Mouse (Mus musculus): Measurements from ENCODE around the gene Wdr25.
A peak's percentile ranks its signal among the peaks of the same experiment; 100 is the strongest.
"Not testable (repeated sequence)": the region's sequence is repeated elsewhere in the genome, so short reads cannot be mapped to it uniquely, and the experiment has no call there.

Gene Wdr25

DNA sequence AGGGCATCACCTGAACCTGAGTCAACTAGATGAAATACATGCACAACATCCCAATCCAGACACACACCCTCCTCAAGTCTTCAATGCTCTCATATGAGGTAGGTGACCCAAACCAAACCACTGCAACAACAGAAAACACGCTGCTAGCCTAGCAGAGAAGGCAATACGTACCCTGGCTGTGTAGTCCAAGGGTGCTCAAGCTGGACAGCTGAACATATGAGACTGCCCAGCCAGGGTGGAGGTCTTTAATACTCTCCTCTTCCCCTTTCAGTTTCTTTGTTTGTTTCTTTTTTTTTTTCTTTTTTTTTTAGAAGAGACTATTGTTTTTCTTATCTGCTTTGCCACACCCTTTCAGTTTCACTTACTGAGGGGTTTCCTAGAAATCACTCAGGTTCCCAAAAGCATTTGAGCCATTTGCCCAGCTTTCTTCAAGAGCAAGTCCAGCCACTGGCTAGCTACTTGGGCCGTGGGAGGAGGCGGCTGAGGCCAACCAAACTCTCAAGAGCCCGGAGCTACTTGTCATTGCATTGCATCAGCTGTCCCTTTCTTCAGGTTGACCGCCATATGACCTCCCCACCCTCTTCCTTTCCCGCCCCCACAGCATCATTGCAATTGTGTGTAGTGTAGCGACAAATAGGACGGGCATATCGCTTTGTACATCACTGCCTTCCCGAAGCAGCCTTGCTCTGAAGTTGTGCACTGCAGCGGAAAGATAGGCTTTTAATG is at the start of gene Wdr25:
Gene Wdr25, plus strand, starts transcription at position 643 of the 726 bp plus-strand sequence.
- no peak for DNase-seq (ENCODE audit: low spot score in 2 of 2)

DNA sequence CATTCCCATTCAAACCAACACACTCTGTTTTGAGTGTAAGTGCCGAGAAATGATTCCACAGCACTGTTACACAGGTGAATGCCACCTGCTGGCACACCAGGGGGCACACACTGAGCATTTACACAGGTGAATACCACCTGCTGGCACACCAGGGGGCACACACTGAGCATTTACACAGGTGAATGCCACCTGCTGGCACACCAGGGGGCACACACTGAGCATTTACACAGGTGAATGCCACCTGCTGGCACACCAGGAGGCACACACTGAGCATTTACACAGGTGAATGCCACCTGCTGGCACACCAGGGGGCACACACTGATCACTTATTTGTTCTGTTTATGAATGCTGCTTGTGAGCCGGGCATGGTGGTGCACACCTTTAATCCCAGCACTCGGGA is 45.4 kb upstream of the Wdr25 start:
- DNase-seq (ENCODE audit: low spot score in 2 of 2): not testable (repeated sequence)

DNA sequence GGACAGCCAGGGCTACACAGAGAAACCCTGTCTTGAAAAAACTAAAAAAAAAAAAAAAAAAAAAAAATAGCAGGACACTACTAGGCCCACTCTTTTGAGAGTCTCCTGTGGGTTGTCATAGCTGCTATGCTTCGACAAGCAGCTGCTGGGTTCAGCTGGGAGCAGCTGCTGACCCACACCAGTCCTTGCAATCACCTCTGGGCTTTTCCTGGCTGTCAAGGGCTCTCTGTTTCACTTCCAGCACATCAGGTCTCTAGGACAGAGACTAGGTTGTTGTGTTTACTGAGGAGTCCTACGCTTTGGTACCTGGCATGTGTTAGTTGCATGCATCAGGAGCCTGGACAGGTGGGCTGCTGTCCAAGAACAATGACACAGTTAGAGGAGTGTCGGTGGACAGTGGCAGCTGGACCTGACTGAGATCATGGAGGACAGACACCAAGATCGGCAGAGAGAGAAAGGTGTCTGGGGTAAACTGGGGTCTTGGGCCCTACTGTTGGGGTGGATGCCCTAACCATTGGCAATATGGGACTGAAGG is 43.9 kb upstream of the Wdr25 start:
- no peak for DNase-seq (ENCODE audit: low spot score in 2 of 2)

DNA sequence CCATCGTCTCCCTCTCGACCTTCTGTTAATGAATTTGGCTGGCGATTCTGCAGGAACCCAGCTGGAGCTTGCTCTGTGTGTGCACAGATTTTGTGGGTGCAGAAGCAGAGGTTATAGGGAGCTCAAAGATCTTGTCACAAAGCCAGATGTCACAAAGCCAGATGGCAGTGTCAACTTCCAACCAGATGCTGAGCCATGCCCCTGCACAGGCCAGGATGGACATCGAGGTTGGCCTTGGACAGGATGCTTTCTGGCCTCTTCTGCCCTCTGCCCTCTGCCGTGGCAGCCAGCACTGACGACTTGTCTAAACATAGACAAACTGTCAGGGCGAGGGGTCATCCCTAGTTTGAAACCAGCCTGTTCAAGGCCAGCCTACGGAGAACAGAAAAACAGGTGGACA is 43.3 kb upstream of the Wdr25 start:
- no peak for DNase-seq (ENCODE audit: low spot score in 2 of 2)

DNA sequence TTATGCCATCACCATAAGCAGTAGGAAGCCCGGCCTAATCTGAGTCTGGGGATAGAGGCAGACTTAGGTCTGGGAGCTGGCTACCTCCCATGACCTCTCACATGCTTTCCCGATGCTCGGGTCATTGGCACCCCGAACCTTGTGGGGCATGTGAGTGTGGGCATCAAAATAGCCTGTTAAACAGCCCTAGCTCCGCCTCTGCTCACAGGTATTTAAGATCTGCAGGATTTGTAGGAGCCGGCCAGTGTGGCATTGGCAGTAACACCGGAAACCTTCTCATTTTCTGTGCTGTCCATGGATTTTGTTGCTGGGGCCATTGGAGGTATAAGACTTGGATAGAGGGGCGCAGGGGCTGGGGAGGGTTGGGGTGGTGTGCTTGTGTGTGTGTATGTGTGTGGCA is 42.5 kb upstream of the Wdr25 start:
- DNase-seq (ENCODE audit: low spot score in 2 of 2): no peak

DNA sequence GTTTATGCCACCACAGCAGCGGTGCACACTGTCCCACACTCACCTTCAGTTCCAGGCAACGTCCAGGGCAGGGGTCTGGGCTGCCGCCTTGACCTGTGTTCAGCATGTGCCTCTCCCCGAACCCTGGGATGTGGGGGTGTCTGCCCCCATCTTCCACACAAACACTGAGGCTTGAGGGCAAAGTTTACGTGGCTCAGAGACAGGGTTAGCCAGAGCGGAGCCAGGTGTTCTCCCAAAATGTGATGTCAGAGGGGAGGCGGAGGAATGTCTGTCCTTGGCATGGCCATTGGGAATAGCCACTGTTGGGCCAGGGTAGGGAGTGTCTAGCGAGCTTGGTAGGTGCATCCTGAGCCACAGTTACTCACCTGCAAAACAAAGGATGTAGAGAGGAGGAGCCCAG is 40.6 kb upstream of the Wdr25 start:
- DNase-seq (ENCODE audit: low spot score in 2 of 2): no peak

DNA sequence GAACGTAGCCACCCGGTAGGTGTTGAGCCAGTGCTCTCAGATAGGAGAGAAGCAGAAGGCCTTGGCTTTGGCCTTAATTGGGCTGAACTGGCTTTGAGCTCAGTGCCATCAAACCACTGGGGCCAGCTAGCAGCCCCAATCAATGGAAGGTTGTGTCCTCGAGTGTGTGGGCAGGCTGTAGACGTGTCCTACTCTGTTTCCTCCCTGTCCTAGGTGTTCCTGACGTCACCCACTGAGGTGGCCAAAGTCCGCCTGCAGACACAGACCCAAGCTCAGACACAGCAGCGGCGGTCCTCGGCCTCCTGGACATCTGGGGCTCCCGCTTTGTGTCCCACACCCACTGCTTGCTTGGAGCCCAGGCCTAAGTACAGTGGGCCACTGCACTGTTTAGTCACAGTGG is 38.4 kb upstream of the Wdr25 start:
- no peak for DNase-seq (ENCODE audit: low spot score in 2 of 2)

DNA sequence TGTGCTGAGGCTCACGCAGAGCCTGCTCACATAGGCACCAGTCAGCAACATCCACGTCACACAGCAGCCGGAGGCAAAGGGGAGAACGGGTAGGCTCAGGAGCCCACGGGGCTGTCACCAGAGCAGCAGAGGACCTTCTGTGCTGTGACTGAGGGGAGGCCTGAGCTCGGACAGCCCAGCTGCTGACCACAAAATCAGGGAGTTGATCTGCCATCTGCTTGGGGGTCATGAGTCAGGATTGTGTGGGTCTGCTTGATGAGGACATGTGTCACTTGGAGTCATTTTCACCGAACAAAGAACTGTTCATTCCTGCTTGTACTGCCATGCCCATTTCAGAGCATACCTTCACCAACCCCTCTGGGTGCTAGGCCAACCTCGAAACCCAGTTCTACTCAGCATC is 37.2 kb upstream of the Wdr25 start:
- DNase-seq (ENCODE audit: low spot score in 2 of 2): no peak

DNA sequence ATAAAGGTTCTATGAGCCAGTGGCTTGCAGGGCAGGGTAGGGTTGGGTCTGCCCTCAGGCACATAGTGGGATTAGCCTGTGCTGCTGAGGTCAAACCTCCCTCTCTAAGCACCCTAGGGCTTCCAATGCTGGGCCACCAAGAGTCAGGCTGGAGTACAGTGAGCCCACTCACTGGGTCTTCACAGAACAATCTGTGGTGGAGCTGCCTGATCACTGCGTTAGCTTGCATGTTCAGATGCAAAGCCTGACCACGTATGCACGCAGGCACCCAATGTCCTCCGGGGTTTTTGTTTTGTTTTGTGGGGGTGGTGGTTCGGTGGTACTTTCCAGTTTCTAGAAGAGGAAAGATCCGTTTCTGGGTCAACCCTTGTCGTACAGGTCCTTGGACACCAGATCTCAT is 36.3 kb upstream of the Wdr25 start:
- no peak for DNase-seq (ENCODE audit: low spot score in 2 of 2)

DNA sequence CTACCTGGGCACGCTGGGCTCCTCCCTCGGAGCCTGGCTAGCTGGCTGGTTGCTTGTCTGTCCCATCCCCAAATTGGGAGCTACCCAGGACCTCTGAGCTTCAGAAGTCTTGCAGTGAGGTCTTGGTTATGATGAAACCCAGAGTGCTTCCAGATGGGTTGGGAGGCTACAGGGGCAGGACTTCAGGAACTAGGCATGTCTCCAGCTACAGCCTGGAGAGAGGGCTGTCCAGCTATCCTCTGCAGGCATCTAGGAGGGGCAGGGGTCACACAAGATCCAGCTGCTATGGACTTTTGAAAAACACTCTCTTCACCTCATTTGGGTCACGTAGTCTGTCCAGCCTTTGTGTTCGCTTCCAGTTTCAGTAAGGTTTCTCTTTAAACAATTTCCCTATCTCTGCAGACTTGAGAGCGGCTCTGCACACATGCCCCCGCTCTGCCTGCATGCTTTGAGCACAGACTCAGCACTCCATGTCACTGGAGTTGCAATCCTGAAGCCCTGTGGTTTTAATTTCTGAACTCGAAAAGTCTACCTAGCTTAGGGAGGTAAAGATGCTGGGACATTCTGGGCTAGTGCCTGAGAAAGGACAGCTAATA is 35.7 kb upstream of the Wdr25 start:
- DNase-seq (ENCODE audit: low spot score in 2 of 2): no peak

DNA sequence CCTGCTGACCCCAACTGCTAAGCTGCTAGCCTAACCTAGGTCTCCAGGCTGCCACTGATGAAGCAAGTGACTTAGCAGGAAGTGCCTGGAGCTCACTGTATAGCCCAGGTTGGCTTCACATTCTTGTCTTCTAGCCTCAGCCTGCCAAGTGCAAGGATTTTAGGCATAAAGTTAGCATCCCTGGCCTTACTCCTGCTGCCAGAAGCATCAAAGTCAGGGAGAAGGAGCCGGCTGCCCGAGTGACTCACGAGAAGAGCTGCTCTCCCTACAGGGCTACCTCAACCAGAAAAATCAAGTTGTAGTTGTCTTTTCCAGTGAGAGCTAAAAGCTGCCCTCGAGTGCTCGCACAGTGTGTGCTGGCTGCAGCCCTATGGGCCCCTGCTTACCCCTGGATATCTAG is 34.9 kb upstream of the Wdr25 start:
- DNase-seq (ENCODE audit: low spot score in 2 of 2): no peak

DNA sequence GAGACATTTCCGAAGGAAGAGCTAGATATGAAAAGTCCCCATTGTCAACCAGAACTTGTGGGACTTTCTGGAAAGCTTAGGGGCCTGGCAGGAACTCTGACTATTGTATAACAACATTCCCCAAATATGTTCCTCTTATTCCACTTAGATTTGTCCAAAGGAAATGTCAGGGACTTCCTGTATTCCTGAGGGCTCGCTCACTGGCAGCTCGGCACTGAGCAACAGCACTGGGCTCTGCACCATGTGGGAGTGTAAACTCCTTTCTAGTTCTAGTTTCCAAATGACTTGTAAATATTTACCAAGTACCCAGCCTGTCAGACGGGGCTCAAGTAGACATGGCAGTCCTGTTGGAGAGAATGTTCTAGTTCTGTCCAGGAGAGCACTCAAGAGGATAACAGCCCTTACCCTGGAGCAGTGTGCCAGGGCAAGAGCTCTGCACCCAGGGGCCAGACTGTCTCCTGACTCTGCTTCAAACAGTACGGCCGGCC is 28.4 kb upstream of the Wdr25 start:
- DNase-seq (ENCODE audit: low spot score in 2 of 2): no peak

DNA sequence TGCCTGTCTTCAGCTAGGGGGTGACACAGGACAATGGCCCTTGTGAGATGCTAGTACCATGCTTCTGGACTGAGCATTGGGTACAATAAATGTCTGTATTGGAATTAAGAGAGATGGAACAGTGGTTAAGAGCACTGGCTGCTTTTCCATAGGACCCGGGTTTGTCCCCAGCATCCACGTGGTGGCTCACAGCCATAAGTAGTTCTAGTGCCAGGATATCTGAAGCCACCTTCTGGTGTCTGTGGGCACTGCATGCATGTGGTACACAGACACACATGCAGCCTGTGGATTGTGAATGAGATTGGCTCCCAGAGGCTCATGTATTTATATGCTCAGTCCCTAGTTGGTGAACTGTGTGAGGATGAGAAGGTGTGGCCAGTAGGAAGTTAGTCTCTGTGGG is 23.9 kb upstream of the Wdr25 start:
- DNase-seq (ENCODE audit: low spot score in 2 of 2): no peak

DNA sequence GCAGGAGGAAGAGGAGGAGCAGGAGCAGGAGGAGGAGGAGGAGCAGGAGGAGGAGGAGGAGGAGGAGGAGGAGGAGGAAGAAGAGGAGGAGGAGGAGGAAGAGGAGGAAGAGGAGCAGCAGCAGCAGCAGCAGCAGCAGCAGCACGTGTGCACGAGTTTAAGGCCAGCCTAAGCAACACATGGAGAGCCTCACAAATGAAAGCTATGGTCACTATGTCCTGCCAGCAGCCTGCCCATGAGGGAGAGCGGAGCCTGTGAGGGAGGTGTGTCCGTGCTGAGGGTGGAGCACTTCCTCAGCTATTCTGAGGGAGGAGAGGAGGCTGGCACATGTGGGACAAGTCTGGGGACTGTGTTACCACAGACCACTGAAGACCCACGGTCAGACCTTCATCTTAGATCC is 20.3 kb upstream of the Wdr25 start:
- no peak for DNase-seq (ENCODE audit: low spot score in 2 of 2)

DNA sequence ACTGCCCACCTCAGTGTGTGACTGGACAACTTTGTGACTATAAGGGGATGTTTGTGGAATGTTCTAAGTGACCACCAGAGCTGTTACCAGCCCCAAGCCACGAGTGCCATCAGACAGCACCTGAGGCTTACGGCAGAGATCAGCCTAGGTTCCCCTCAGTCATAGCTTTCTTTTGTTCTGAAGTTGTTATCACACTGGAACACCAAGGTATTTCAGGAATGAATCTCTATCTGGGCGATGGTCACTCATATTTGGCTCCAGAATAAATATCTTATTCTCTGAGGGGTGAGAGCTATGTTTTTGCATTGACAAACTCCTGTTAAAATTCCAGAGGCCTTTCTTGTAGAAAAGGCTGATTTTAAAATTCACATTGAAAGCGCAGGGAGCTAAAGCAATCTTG is 14.3 kb upstream of the Wdr25 start:
- no peak for DNase-seq (ENCODE audit: low spot score in 2 of 2)

DNA sequence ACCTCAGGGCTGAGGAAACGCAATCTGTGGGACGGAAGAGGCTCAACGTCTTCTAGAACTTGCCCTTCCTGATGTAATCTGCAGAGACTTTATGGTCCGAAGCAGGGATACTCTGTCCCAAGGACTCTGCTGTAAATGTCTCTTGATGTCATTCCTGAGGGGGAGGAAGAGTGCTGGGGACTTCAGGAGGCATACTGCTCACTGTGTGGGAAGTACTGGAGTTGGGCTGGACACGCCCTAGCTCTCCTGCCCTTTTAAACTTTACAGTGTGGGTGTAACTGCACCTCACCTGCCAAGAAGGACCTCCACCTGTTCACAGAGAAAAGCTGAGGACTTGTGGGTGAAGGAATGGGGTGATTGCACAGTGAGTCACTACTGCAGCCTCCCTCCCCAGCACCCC is 12.8 kb upstream of the Wdr25 start:
- no peak for DNase-seq (ENCODE audit: low spot score in 2 of 2)

DNA sequence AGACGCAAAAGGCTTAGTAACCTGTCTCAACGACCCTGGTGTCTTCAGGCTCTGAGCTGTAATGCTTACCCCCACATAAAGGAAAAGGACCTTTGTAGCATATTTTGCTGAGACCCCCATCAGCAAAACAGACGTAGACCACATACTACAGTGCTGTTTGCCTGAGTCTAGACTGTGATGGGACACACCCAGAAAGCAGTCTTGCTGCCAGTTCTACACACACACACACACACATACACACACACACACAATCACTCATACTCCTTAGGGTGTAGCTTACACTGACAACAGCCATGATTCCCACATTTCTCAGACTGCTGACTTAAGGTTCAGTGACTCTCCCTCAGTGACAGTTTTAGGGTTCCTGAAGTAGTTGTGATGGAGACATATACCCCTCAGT is 12.2 kb upstream of the Wdr25 start:
- no peak for DNase-seq (ENCODE audit: low spot score in 2 of 2)

DNA sequence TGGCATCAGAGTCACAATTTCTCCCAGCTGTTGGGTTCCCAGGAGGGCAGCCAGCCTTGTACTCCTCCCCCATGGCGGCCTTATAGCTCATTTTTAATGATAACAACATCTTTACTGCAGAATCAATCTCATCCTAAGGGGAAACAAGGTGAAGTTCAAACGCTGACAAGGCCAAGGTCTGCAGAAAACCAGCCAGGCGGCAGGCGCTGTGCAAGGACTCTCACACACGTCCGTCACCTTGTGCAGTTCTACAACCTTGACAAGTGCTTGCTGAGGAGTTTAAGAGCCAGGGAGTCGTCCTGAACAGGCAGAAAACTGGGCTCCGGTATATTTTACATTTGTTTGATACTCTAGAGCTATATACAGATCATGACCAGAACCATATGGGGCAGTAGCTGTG is 10.7 kb upstream of the Wdr25 start:
- no peak for DNase-seq (ENCODE audit: low spot score in 2 of 2)

DNA sequence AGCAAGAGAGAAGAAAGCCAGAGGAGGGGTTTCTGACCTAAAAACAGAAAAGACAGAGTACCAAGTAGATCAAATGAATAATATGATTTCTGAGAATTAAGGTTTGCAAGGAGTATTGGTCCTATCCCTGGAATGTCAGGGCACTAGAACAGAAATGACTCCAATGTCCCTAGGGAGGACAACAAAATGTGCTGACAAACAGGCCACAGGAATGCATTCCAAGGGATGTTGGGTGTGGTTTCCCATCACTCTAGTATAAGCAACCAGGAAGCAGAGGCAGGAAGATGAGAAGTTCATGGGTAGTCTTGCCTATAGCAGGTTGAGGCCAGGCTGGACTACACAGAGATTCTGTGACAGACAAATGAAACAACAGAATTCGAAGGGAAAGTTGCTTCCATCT is 7.5 kb upstream of the Wdr25 start:
- DNase-seq (ENCODE audit: low spot score in 2 of 2): no peak

DNA sequence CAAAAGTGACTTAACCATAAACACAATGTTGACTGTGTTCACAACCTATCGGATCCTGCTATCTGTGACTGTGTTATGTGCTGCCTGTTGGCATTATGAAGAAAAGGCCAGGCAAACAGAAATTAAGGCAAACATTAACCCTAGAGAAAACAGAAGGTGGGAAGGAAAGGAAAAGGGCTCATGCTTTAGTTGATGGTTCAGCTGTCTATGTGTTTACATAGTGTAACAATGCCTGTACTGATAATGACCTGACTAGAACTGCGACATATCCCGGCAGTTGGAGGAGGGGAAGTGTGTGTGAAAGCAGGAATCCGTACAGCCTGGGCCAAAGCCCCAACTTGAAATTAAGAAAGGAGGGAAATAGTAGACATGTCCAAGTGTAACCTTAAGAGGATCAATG is 6.4 kb upstream of the Wdr25 start:
- no peak for DNase-seq (ENCODE audit: low spot score in 2 of 2)

DNA sequence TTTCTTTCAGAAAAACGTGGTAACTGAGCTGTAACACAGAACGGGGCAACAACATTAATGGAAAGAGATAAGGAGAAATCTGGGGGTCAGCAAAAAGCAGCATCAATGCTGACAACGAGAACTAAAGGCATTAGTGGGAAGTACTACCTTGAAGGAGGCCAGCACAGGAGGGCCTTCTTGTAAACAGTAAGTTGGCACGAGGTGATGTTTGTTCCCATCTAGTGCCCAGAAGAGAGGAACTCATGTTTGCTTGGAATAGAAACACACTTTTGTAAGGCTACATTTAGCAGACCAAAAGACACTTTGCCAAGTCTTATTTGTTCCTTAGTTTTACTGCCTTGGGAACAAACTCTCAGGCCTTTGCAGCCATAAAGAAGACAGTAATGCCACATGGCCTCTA is 4.8 kb upstream of the Wdr25 start:
- no peak for DNase-seq (ENCODE audit: low spot score in 2 of 2)

DNA sequence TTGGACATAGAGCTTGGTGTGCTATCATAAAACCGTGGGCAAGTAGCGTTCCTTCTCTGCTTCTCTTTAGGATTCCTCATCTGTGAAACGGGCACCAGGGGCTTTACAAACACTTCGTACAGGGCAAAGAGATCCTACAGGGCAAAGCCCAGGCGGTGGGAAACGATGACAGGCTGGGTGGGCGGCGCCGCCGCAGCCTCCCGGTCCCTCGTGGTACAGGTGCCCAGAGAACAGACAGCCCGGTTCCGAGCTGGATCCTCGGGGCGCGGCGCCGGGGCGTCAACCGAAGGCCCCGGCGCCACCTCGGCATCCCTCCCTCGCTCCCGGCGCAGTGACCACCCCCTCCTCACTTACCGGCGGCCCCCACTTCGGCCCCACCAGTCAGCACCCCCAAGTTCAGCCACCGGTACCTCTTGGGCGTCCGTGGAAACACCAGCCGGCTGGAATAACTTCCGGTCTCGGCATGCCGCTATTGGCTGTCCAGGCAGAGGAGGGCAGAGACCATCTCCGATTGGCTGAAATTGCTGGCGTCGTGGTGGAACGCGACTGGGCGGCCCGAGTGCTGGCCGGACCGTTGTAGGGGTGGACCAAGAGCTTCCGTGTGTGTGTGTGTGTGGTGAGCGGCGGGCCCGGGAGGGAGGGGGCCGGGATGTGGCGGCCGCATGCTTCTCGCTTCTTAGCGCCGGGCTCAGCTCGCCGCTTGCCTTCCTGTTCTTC is 442 bp downstream of the Wdr25 start, which contains the start of gene Wars:
Gene Wars, minus strand, starts transcription at position 460 of the 717 bp plus-strand sequence.
- DNase-seq (ENCODE audit: low spot score in 2 of 2): peak; percentile 95 to 97

DNA sequence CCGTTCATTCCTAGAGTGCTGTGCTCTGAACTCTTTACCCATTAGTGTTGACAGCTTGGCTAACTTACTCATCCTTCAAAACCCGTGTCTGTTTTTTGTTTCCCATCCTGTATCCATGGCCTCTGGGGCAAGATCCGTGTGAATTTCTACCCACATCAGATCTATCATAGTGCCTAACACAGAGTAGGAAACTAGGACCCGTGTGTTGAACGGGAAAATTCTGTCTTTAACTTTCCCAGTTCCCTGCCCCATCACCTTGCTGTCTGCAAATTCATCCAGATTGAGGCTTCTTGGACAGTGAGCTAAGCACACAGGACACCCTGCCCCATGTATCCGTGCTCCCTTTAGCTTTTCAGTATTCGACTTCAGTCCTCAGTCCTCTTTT is 993 bp downstream of the Wdr25 start:
- no peak for DNase-seq (ENCODE audit: low spot score in 2 of 2)

Data from right cerebral cortex, adult 2 months (tissue).